Mouse (Mus musculus) liver, postnatal 0 days (tissue): ENCODE measurements around the gene Mymk.

Experiments used
- CTCF ChIP-seq: sonication (generic); IDR thresholded peaks from 2 replicates; pipeline ENCODE4 v1.5.1; 2016; ENCODE audit warnings: antibody characterized with exemption, low read depth
- EP300 ChIP-seq: IDR thresholded peaks from 2 replicates; pipeline ENCODE4 v1.6.1; 2016; ENCODE audit warnings: antibody characterized with exemption, low read depth, mild to moderate bottlenecking

DNA sequence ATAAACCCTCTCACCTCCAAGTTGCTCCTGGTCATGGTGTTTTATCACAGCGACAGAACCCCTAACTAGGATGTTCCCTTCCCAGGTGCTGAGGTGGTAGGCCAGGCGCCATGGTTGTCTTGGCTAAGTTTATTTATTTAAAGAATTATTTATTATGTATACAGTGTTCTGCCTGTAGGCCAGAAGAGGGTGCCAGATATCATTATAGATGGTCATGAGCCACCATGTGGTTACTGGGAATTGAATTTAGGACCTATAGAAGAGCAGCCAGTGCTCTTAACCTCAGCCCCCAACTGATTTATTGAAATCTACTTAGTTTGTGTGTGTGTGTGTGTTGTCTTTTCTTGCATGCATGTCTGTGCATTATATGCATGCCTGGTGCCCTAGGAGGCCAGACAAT is 39.6 kb downstream of the Mymk start:
- TF ChIP-seq CTCF (peak; percentile 25), EP300 (no peak)
